In genomic region chr15:81087529-81087928, GRCm38 (mm10) we compare ENCODE assay signal across 13 mouse cellular contexts.
DNase-seq lines count a peak whose midpoint lies in the region; ATAC-seq lines count a peak whose summit lies in the region.
"Had no signal": no experiment of that assay in that cellular context is flagged by ENCODE, and none has a peak within 500 bp of the region (broad histone marks: within the 10 kb centered on the region; RNA-seq: fewer than 3 reads in every experiment).

No protein-coding gene starts in this region.

- no peaks in the 10 kb centered on the region for H3K36me3 ChIP-seq in forebrain, embryonic 12.5 days (replicated peaks)
- no peaks in the 10 kb centered on the region for H3K36me3 ChIP-seq in forebrain, embryonic 11.5 days (ENCODE audit: control insufficient read depth, insufficient read depth, low read length)
- H3K36me3 ChIP-seq in kidney, embryonic 14.5 days (ENCODE audit: control insufficient read depth, insufficient read depth, low read length), result no peaks in the 10 kb centered on the region
- no peaks in the 10 kb centered on the region for H3K36me3 ChIP-seq in midbrain, embryonic 14.5 days (ENCODE audit: control insufficient read depth, insufficient read depth, low read length)
- H3K36me3 ChIP-seq in midbrain, embryonic 15.5 days (replicated peaks), result no peaks in the 10 kb centered on the region
- no peaks in the 10 kb centered on the region for H3K36me3 ChIP-seq in liver, embryonic 12.5 days
- H3K36me3 ChIP-seq: midbrain, embryonic 12.5 days; neural tube, embryonic 15.5 days had no signal

- no peak overlapping the region for H3K9ac ChIP-seq in forebrain, embryonic 12.5 days
- no peak overlapping the region for H3K9ac ChIP-seq in forebrain, embryonic 11.5 days (ENCODE audit: low read length)
- no peak overlapping the region for H3K9ac ChIP-seq in kidney, embryonic 14.5 days (ENCODE audit: low read depth, low read length)
- no peak overlapping the region for H3K9ac ChIP-seq in midbrain, embryonic 14.5 days (replicated peaks; ENCODE audit: low read length)
- H3K9ac ChIP-seq in midbrain, embryonic 15.5 days, result no peak overlapping the region
- H3K9ac ChIP-seq in liver, embryonic 12.5 days, result no peak overlapping the region
- H3K9ac ChIP-seq: liver, embryonic 14.5 days; midbrain, embryonic 12.5 days; neural tube, embryonic 15.5 days had no signal

- H3K4me3 ChIP-seq in forebrain, embryonic 12.5 days (replicated peaks), result no peak overlapping the region
- no peak overlapping the region for H3K4me3 ChIP-seq in forebrain, embryonic 11.5 days (ENCODE audit: low read depth, low read length)
- no peak overlapping the region for H3K4me3 ChIP-seq in kidney, embryonic 14.5 days (ENCODE audit: low read length)
- H3K4me3 ChIP-seq in midbrain, embryonic 14.5 days (replicated peaks; ENCODE audit: low read depth, low read length), result no peak overlapping the region
- no peak overlapping the region for H3K4me3 ChIP-seq in midbrain, embryonic 15.5 days
- no peak overlapping the region for H3K4me3 ChIP-seq in liver, embryonic 12.5 days
- H3K4me3 ChIP-seq: midbrain, embryonic 12.5 days; neural tube, embryonic 15.5 days had no signal

- peaks cover 28% of the 10 kb centered on the region for H3K4me1 ChIP-seq in forebrain, embryonic 12.5 days
- peaks cover 7% of the 10 kb centered on the region; the same call in 1 of the 2 replicates for H3K4me1 ChIP-seq in forebrain, embryonic 11.5 days (replicated peaks; ENCODE audit: control insufficient read depth, insufficient read depth, low read length)
- peaks cover 26% of the 10 kb centered on the region for H3K4me1 ChIP-seq in kidney, embryonic 14.5 days (ENCODE audit: control insufficient read depth, insufficient read depth, low read length)
- H3K4me1 ChIP-seq in midbrain, embryonic 14.5 days (ENCODE audit: control insufficient read depth, insufficient read depth, low read length), result peaks cover 16% of the 10 kb centered on the region; the same call in 1 of the 2 replicates
- peaks cover 9% of the 10 kb centered on the region for H3K4me1 ChIP-seq in midbrain, embryonic 15.5 days
- no peaks in the 10 kb centered on the region for H3K4me1 ChIP-seq in liver, embryonic 12.5 days

- DNase-seq in forebrain, embryonic 11.5 days (ENCODE audit: low spot score), result no peak
- no peak for DNase-seq in kidney, postnatal 14 days
- DNase-seq in midbrain, embryonic 14.5 days, result peak; percentile 11
- DNase-seq in retina, embryonic 14.5 days (ENCODE audit: low spot score), result no peak
- DNase-seq: cerebellum, adult 8-10 months; thymus, postnatal 36 days had no signal

- H3K27ac ChIP-seq in forebrain, embryonic 12.5 days, result 0 out of 2 replicates have a peak overlapping the region, but pooled peaks have one; percentile 36
- H3K27ac ChIP-seq in forebrain, embryonic 11.5 days (ENCODE audit: low read depth, low read length), result no peak overlapping the region
- H3K27ac ChIP-seq in kidney, embryonic 14.5 days (ENCODE audit: low read depth, low read length), result peak overlapping the region; percentile 47; the same call in 1 of the 2 replicates
- no peak overlapping the region for H3K27ac ChIP-seq in midbrain, embryonic 14.5 days (replicated peaks; ENCODE audit: low read depth, low read length)
- H3K27ac ChIP-seq in midbrain, embryonic 15.5 days, result no peak overlapping the region
- no peak overlapping the region for H3K27ac ChIP-seq in liver, embryonic 12.5 days
- H3K27ac ChIP-seq: liver, embryonic 14.5 days; midbrain, embryonic 12.5 days had no signal

- no peak for ATAC-seq in forebrain, embryonic 12.5 days (ENCODE audit: low FRiP score)
- no peak for ATAC-seq in forebrain, embryonic 11.5 days (replicated peaks; ENCODE audit: low FRiP score)
- ATAC-seq in kidney, embryonic 14.5 days (ENCODE audit: low FRiP score, low TSS enrichment), result no peak
- no peak for ATAC-seq in midbrain, embryonic 14.5 days (ENCODE audit: low FRiP score, low TSS enrichment)
- no peak for ATAC-seq in midbrain, embryonic 15.5 days (replicated peaks)
- ATAC-seq in liver, embryonic 12.5 days, result no peak

- H3K4me2 ChIP-seq in forebrain, embryonic 12.5 days, result no peak overlapping the region
- no peak overlapping the region for H3K4me2 ChIP-seq in forebrain, embryonic 11.5 days (ENCODE audit: low read depth, low read length, severe bottlenecking)
- H3K4me2 ChIP-seq in kidney, embryonic 14.5 days (replicated peaks; ENCODE audit: low read depth, low read length), result no peak overlapping the region
- no peak overlapping the region for H3K4me2 ChIP-seq in midbrain, embryonic 14.5 days (ENCODE audit: low read length)
- H3K4me2 ChIP-seq in midbrain, embryonic 15.5 days, result no peak overlapping the region
- H3K4me2 ChIP-seq in liver, embryonic 12.5 days, result no peak overlapping the region
- H3K4me2 ChIP-seq: midbrain, embryonic 12.5 days; neural tube, embryonic 15.5 days had no signal

- no peaks in the 10 kb centered on the region for H3K9me3 ChIP-seq in forebrain, embryonic 12.5 days
- no peaks in the 10 kb centered on the region for H3K9me3 ChIP-seq in forebrain, embryonic 11.5 days (ENCODE audit: control insufficient read depth, low read length)
- H3K9me3 ChIP-seq in kidney, embryonic 14.5 days (ENCODE audit: control insufficient read depth, low read length), result no peaks in the 10 kb centered on the region
- no peaks in the 10 kb centered on the region for H3K9me3 ChIP-seq in midbrain, embryonic 14.5 days (ENCODE audit: control insufficient read depth, low read length)
- H3K9me3 ChIP-seq in midbrain, embryonic 15.5 days, result no peaks in the 10 kb centered on the region
- H3K9me3 ChIP-seq in liver, embryonic 12.5 days (replicated peaks), result no peaks in the 10 kb centered on the region
- H3K9me3 ChIP-seq: midbrain, embryonic 12.5 days; neural tube, embryonic 15.5 days had no signal

- WGBS in forebrain, embryonic 12.5 days, result 24% methylated on average over 7 of the region's 7 CpGs
- 33% methylated on average over 7 of the region's 7 CpGs for WGBS in forebrain, embryonic 11.5 days
- 62% methylated on average over 7 of the region's 7 CpGs for WGBS in kidney, embryonic 14.5 days
- WGBS in midbrain, embryonic 14.5 days, result 30% methylated on average over 7 of the region's 7 CpGs
- 30% methylated on average over 7 of the region's 7 CpGs for WGBS in midbrain, embryonic 15.5 days
- 74% methylated on average over 7 of the region's 7 CpGs for WGBS in liver, embryonic 12.5 days (ENCODE audit: insufficient replicate concordance)

- H3K27me3 ChIP-seq in forebrain, embryonic 12.5 days, result no peaks in the 10 kb centered on the region
- H3K27me3 ChIP-seq in forebrain, embryonic 11.5 days (ENCODE audit: control insufficient read depth, insufficient read depth, low read length), result no peaks in the 10 kb centered on the region
- H3K27me3 ChIP-seq in kidney, embryonic 14.5 days (ENCODE audit: control insufficient read depth, insufficient read depth, low read length), result no peaks in the 10 kb centered on the region
- H3K27me3 ChIP-seq in midbrain, embryonic 14.5 days (ENCODE audit: control insufficient read depth, insufficient read depth, low read length), result no peaks in the 10 kb centered on the region
- no peaks in the 10 kb centered on the region for H3K27me3 ChIP-seq in midbrain, embryonic 15.5 days (replicated peaks)
- no peaks in the 10 kb centered on the region for H3K27me3 ChIP-seq in liver, embryonic 12.5 days (replicated peaks)
- H3K27me3 ChIP-seq: midbrain, embryonic 12.5 days; neural tube, embryonic 15.5 days had no signal

Comparison
In these comparisons a context has a peak if more than half of its experiments do, and no peak if none do; other contexts are left out.
1. H3K27ac ChIP-seq: peak in forebrain, embryonic 12.5 days (single experiment) and kidney, embryonic 14.5 days (single experiment); none in forebrain, embryonic 11.5 days (single experiment), midbrain, embryonic 14.5 days (single experiment), midbrain, embryonic 15.5 days (single experiment) and liver, embryonic 12.5 days (single experiment).